ENCODE assay signal across 13 mouse cellular contexts in genomic region chr2:160925203-160925602, GRCm38 (mm10). TPM values are rescaled to one million over a fixed set of nuclear protein-coding genes. Genes with fewer than 3 reads are reported as not detected.
DNase-seq lines count a peak whose midpoint lies in the region; ATAC-seq lines count a peak whose summit lies in the region.
"Had no signal": no experiment of that assay in that cellular context is flagged by ENCODE, and none has a peak within 500 bp of the region (broad histone marks: within the 10 kb centered on the region; RNA-seq: fewer than 3 reads in every experiment).

No protein-coding gene starts in this region.

- H3K9ac ChIP-seq in forebrain, embryonic 16.5 days (replicated peaks; ENCODE audit: low read depth, low read length), result no peak overlapping the region

- H3K4me2 ChIP-seq in forebrain, embryonic 16.5 days (ENCODE audit: low read length), result no peak overlapping the region

- peak; percentile 70 for ATAC-seq in forebrain, embryonic 16.5 days
- ATAC-seq: Patski had no signal

- H3K36me3 ChIP-seq in forebrain, embryonic 16.5 days (ENCODE audit: control insufficient read depth, insufficient read depth), result no peaks in the 10 kb centered on the region
- no peaks in the 10 kb centered on the region for H3K36me3 ChIP-seq in forebrain, embryonic 10.5 days (replicated peaks)

- no peaks in the 10 kb centered on the region for H3K9me3 ChIP-seq in forebrain, embryonic 16.5 days (ENCODE audit: control insufficient read depth, low read length)
- H3K9me3 ChIP-seq in forebrain, embryonic 10.5 days, result no peaks in the 10 kb centered on the region

- H3K27ac ChIP-seq in forebrain, embryonic 16.5 days (ENCODE audit: low read length), result no peak overlapping the region
- no peak overlapping the region for H3K27ac ChIP-seq in forebrain, embryonic 10.5 days
- H3K27ac ChIP-seq: stomach, postnatal 0 days had no signal

- H3K4me3 ChIP-seq in forebrain, embryonic 16.5 days (replicated peaks; ENCODE audit: low read length), result no peak overlapping the region
- H3K4me3 ChIP-seq in forebrain, embryonic 10.5 days, result no peak overlapping the region

- peaks cover 2% of the 10 kb centered on the region for H3K4me1 ChIP-seq in forebrain, embryonic 16.5 days (replicated peaks; ENCODE audit: control insufficient read depth, insufficient read depth, low read length)
- H3K4me1 ChIP-seq in forebrain, embryonic 10.5 days, result no peaks in the 10 kb centered on the region; the same call in none of the 2 replicates

- WGBS in forebrain, embryonic 16.5 days, result 51% methylated on average over 9 of the region's 9 CpGs
- 88% methylated on average over 9 of the region's 9 CpGs for WGBS in forebrain, embryonic 10.5 days

- DNase-seq in forebrain, embryonic 10.5 days (ENCODE audit: extremely low spot score, low spot score), result no peak
- DNase-seq in left cerebral cortex, postnatal 4 days, result peak; percentile 78
- no peak for DNase-seq in left cerebral cortex, postnatal 36 days (ENCODE audit: low spot score in 2 of 2)
- DNase-seq in brain, adult 2 months (ENCODE audit: low read depth, low spot score), result peak; percentile 57
- DNase-seq in heart, adult 9 months (ENCODE audit: low spot score in 2 of 2), result peak; percentile 27 to 30
- no peak for DNase-seq in adrenal gland, postnatal 25 days
- DNase-seq in adipocyte (ENCODE audit: low spot score), result no peak
- DNase-seq: cerebellum, adult 9-10 months; kidney, adult 9 months; right cerebral cortex, adult 18-20 months had no signal

- intact Hi-C loops in left cerebral cortex, postnatal 4 days (cut with DNase I), result no loop called here
- intact Hi-C loops in left cerebral cortex, postnatal 36 days (cut with DNase I), result no loop called here

- H3K27me3 ChIP-seq in forebrain, embryonic 16.5 days (replicated peaks; ENCODE audit: control insufficient read depth, insufficient read depth, low read length), result no peaks in the 10 kb centered on the region
- no peaks in the 10 kb centered on the region for H3K27me3 ChIP-seq in forebrain, embryonic 10.5 days (ENCODE audit: poor library complexity, severe bottlenecking)

RNA-seq across cellular contexts. Expression of gene Emilin3, which starts 13.1 kb away (rescaled TPM):
- polyA plus RNA-seq in forebrain, embryonic 16.5 days (2015; fragmentation: Nextera tagmentation; extraction: Ambion mirVana), result 0.43 and 0.52 TPM in 2 replicates
- 2.0 and 2.2 TPM in 2 replicates for polyA plus RNA-seq in forebrain, embryonic 10.5 days (2016; fragmentation: Nextera tagmentation; extraction: Ambion mirVana)
- total RNA-seq in left cerebral cortex, postnatal 4 days (2021), result under 1 TPM; 0.20 to 0.26 TPM
- total RNA-seq in left cerebral cortex, postnatal 36 days (2021), result under 1 TPM in 1 of 2 experiments, not detected in 1; 0.27 TPM
- not detected in 2 replicates for total RNA-seq in adrenal gland, postnatal 25 days (2021)
- polyA plus RNA-seq: Patski had no signal

RNA-seq across cellular contexts. Expression of gene Lpin3, which starts 44.7 kb away (rescaled TPM):
- 0.17 TPM in 1 of 2 replicates, not detected in the other for polyA plus RNA-seq in forebrain, embryonic 16.5 days (2015; fragmentation: Nextera tagmentation; extraction: Ambion mirVana)
- polyA plus RNA-seq in forebrain, embryonic 10.5 days (2016; fragmentation: Nextera tagmentation; extraction: Ambion mirVana), result 0.74 and 1.0 TPM in 2 replicates
- total RNA-seq in left cerebral cortex, postnatal 4 days (2021), result under 1 TPM; 0.16 to 0.36 TPM
- total RNA-seq in left cerebral cortex, postnatal 36 days (2021), result 1 to 10 TPM in 1 of 2 experiments, under 1 TPM in 1; 0.79 to 1.4 TPM
- 55.3 and 91.2 TPM in 2 replicates for total RNA-seq in adrenal gland, postnatal 25 days (2021)

RNA-seq across cellular contexts. Expression of gene Zhx3, which starts 52.4 kb away (rescaled TPM):
- 21.7 and 23.9 TPM in 2 replicates for polyA plus RNA-seq in forebrain, embryonic 16.5 days (2015; fragmentation: Nextera tagmentation; extraction: Ambion mirVana)
- 5.8 and 5.9 TPM in 2 replicates for polyA plus RNA-seq in forebrain, embryonic 10.5 days (2016; fragmentation: Nextera tagmentation; extraction: Ambion mirVana)
- total RNA-seq in left cerebral cortex, postnatal 4 days (2021), result 10 to 100 TPM; 68.2 to 68.4 TPM
- total RNA-seq in left cerebral cortex, postnatal 36 days (2021), result 10 to 100 TPM; 63.4 to 84.0 TPM
- 85.1 and 147 TPM in 2 replicates for total RNA-seq in adrenal gland, postnatal 25 days (2021)

Comparison
In these comparisons a context has a peak if more than half of its experiments do, and no peak if none do; other contexts are left out.
1. DNase-seq: peak in left cerebral cortex, postnatal 4 days (single experiment), brain, adult 2 months (single experiment) and heart, adult 9 months (2 of 2); none in forebrain, embryonic 10.5 days (single experiment), left cerebral cortex, postnatal 36 days (0 of 2), adrenal gland, postnatal 25 days (single experiment) and adipocyte (single experiment).
2. RNA of gene Lpin3, which starts 44.7 kb away (total RNA-seq): 55.3 to 91.2 TPM in adrenal gland, postnatal 25 days; 0.79 to 1.4 TPM in left cerebral cortex, postnatal 36 days and 0.16 to 0.36 TPM in left cerebral cortex, postnatal 4 days; every median in the first group is over 10 times any median in the second.